Mouse (Mus musculus) embryo, embryonic 10.5 days (tissue): ENCODE measurements at regions not wholly inside any gene's neighbourhood (a gene's known extent, or its start where the extent isn't known, plus 50 kb on each side); places are given as distances from the start of the nearest gene placed in this dataset.

Experiments used
- DNase-seq: peaks from one replicate; pipeline ENCODE4 v3.0.0-alpha.2; 2015; ENCODE audit warnings: low spot score

DNA sequence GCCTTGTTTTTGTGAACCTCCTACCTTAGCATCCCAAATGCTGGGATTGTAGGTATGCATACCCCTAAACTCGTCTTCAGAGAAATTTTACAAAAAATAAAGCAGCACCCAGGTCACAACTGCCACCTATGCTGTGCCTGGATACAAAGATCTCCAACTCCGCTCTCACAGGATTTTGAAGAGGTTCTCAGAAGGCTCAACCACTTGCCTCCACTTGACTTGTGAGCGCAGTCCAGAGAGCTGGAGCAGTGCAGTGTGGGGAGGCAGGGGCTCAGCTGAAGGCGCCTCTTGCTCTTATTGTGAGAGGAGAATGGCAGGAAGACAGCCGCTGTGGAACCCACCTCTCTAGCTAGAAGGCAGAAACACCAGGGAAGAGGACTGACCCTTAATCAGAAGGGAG is 182.9 kb downstream of the Rap2a start:
- no peak for DNase-seq

DNA sequence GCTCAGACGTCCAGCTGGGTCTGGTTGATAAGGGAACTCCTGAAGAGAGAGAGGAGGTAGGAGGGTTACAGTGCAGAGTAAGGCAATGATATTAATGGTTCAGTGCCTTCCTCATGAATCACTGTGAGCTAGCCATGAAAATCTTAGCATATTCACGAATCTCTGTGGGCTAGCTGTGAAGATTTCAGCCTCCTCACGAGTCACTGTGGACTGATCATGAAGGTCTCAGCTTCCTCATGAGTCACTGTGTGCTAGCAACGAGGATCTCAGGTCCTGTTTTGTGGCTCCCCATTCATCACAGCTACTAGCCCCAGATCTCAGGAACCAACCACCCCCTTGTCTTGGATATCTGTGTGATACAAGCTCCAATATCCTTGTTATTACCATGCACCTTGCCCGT is 191.4 kb downstream of the Rap2a start:
- DNase-seq: no peak

DNA sequence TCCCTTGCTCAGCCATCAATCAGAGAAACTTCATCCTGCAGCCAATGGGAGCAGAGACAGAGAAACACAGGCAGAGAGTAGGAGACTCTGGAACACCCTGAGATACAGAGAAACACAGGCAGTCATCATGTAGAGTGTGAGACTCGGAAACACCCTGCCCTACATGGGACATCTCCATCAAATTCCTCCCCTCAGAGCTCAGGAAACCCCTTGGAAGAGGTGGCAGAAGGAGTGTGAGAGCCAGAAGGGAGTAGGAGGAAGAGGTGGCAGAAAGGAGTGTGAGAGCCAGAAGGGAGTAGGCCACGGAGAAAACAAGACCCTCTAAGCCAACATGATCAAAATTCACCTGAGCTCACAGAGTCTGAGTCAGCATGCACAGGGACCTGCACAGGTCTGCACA is 197.5 kb downstream of the Rap2a start:
- no peak for DNase-seq

DNA sequence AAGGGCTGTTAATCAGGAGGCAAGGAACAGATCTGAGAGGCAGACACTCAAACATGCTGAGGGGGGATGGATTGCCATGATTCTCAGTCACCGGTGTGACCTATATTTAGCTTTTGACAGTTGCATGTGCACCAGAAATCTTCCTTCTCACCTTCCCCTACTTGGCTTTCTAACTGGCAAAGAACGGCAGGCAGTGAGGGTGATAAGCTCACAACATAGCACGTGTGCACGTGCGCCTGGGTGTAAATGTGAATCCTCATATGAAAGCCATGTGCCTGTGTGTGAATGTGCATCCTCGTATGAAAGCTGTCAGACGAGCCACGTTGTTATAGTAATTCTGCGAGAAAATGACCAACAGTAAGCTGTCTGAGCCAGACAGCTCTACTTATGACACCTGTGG is 200.3 kb downstream of the Rap2a start:
- DNase-seq: no peak

DNA sequence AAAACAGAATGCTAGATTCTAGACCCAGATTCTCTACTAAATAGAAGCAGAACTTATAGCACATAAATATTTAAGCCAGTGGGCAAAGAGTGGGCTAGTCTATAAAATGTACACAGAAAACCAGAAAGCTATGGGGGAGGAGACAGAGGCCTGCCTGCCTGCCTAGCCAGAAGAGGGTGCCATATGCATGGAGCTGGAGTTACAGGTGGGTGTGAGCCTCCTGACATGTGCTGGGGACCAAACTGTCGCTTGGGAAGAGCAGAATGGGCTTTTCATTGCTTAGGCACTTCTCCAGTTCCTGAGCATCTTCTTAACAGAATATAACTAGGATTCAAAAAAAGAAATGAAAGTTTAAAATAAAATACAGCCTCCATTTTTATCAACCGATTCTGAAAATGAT is 200.8 kb downstream of the Rap2a start:
- DNase-seq: no peak

DNA sequence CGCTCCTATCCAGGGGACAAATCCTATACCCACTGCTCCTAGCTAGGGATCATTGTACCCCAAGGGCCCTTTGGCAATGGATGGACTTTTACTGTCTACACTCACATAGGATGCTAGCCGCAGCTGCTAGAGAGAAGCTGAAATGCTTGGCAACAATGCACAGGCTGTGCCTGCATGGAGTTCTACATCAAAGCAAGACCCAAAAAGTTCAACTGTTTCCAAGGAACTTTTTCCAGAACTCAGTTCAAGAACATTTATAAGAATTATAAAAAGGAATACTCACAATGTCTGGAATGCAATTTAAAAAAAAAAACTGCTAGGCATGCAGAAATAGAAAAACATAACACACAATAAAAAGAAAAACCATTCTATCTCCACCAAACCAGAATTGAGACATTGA is 202.0 kb downstream of the Rap2a start:
- DNase-seq: no peak

DNA sequence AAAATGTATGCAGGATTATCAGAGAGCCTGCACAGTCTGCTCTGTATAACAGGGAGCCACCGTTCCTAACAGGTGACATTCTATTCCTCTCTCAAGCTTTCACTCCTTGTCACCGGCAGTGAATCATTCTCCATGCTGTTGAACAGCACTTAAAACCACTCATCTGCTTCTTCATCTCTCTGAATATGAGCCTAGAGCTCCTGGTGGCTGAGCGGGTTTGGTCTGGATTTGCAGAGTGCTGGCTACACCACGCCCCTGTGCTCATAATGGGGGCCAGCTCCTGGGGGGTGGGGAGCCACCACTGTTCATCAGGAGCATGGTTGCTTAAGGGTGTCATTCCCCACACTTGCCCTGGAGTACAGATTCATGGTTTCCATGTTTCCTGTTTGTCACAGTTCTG is 207.0 kb downstream of the Rap2a start:
- DNase-seq: no peak

DNA sequence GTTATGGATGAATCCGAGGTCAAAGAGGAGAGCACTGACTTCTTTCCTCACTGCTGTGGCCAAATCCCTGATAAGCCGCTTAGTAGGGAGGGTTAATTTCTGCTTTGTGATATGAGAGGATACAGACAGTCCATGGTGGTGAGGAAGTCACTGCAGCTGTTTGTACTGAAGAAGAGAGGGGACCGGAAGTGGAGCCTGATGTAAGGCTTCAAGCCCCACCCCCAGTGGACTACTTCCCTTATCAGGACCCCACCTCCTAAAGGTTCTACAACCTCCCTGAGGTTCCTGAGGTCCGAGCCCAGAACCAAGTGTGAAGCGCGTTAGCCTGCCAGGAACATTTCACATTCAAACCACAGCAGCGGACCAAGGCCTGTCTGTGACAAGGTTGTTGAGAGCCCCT is 207.6 kb downstream of the Rap2a start:
- no peak for DNase-seq

DNA sequence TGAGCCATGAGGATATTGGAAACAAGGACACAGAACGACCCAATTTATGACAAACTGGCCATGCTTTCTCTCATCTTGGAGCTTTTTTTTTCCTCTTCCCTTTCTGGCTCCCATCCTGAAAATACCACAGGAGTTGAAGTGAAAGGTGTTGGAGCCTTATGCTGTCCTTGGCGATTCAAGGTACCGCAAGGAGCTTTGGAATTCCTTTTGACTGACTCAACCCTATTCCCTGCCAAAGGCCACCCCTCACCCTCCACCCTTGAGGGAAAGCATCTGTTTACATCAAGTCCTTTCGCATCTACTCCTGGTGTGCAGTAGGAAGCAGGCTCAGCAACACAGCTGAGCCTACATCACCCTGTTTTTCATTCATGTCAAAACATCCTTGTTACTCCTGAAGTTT is 208.5 kb downstream of the Rap2a start:
- no peak for DNase-seq

DNA sequence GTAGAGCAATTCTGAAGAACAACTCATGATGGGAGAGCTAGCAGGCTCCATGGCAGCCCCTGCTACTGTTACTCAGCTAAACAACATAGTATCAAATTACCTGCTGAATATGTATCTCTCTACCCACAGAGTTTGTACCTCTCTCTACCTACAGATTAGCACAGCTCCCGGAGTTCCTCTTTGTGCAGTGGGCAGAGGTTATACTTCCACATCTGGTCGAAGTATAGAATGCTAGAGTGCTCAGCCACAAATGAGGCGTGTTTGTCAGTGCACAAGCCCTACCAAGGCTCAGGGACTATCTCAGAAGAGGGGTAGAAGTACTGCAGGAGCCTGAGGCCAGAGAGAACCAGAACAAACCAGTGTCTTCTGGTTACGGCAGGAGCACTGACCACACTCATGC is 211.6 kb upstream of the Ipo5 start:
- no peak for DNase-seq

DNA sequence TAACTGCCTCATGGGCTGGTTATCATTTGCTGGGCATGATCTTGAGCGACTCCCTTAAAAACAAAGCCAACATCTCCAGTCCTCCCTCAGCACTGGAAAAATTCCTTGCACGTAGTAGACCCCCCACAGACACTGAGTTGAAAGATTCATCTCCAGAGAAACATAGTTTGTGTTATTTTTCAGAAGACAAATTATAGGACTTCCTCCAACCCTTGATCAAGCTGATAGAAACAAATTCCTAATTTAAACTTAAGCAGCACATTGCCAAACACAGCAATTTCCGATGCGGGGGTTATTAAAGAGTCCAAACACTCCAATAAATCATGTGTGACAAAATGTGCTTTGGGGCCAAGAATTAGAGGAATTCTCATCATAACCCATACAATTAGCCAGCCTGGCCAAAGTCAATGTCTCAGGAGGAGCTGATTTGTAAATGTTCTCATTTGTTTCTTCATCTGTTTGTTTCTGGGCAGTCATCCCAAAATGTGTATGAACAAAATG is 205.7 kb upstream of the Ipo5 start:
- DNase-seq: no peak

DNA sequence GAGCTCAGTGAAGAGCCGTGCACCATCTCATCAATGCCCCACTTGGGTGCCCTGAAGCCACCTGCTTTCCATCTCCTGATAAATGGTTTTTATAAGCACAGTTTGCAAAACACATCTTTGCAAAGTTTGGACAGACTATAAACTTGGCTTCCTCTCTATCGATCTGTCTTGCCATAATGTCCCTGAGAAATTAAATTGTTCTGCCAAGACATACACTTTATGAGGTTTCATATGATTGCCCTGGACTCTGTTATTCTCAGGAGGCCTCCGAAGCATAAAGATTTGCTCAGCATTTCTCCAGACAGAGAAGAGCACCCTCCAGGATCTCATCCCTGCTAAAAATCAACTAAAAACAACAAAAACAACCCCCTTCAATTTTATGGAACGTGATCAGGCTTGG is 200.2 kb upstream of the Ipo5 start:
- no peak for DNase-seq

DNA sequence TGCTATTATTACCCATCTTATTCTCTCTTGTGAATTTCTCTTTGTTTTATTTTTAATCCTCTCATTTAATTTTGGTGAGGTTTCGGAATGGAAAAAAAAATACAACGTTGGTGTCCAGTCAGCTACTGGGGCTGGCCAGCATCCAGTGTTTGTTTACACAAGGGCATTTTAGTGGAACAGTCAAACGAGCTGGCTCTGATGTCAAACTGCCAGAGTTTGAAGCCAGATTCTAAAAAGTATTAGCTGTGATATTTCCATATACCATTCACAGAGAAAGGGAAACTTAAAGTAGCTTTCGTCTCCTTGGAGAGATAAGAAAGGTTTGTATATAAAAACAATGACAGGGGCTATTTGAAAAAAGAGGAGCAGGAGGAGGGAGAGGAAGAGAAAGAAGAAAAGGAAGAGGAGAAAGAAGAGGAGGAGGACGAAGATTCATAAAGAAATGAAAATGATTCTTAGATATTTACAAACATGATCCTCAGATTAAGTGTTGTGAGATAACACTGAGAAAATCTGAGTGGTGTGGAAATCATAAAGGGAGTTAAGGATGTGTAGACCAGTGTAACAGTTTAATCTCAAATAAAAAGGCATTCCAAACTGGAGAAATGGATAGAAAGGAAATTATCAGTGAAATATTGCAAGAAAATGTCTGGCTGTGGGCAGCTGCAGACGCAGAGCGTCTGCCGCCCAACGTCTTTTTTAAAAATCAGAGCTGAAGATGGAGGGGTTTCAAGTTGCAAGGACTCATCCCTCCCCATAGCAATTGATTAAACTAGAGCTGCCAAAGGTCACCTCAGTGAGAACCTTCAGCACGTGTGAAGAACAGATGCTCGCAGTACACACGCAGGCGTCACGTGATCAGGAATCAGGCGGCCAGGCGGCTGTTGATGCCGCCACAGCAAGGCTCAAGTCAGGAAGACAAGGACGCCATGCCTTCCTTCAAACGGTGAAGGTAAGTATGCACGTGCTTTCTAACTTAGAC is 190.3 kb upstream of the Ipo5 start:
- DNase-seq: peak; percentile 44

DNA sequence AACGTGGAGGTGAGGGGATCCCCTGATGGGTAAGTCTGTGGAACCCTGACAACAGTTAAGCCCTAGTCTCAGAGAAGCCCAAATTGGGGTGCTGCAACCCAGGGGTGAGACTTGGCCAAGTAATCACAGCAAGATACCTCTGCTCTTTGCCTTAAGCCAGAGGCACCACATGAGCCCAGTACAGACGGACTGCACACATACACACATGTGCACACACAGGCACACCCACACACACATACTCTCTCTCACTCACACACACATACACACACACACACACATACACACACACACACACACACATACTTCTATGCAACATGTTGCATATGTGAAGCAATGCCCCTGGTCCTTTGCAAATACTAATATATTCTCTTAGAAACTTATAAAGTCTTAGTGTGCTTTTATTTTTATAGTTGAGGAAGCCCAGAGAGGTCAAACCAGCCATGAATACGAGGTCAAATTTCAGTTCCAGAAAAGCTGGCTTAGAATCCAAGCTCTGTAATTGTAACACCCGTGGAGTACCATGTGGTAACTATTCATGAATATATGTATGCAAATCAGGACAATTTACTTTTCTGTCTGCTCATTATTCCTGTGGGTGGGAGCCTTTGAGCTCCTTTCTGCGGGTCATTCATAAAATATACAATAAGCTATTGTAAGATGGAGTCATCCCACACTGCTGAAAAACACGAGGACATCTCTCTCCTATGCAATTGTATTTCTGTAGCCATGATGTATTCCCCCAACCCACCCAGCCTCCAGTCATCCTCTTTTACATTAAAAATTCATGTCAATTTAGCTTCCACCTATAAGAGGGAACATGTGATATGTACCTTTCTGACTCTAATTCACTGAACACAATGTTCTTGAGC is 189.2 kb upstream of the Ipo5 start:
- no peak for DNase-seq

DNA sequence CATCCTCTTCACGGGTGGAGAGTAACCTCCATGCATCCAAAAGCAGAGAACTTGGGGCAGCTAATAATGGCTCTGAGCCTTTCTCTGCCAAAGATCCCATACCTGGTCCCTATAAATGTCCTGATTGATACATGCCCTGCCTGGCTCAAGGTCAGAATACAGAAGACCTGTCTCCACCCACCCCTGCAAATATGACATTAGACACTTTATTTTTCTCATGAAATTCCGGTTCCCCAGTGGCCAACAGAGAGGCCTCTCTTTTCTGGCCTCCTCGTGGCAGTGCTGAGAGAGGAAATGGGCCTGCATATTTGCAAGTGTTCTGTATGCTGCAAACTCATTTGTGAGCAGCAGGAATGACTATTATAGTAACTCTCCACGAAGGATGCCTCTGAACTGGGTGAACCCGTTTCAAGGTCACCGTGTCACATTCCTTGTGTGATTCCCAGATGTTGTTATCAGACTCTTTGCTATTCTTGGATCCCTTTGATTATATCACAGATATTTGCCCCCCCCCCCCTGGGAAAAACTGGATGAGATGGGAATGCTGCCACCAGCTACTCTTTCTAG is 188.4 kb upstream of the Ipo5 start:
- DNase-seq: no peak

DNA sequence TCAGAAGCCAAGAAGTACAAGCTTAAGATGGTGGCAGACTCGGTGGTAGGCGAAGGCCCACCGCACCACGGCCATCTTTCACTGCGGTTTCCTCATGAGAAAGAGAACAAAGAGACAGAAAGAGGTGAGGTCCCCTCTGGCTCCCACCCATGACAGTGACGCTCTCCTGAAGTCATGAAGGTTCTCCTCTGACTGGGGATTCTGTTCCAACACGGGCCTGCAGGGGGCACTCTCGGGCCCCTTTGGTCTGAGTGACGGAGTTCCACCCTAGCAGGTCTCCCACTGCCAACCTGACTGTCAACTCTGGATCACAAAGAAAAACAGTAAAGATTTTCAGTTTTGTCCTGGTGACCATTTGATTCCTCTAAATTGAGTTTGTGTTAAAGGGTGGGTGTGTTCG is 182.9 kb upstream of the Ipo5 start:
- DNase-seq: no peak

DNA sequence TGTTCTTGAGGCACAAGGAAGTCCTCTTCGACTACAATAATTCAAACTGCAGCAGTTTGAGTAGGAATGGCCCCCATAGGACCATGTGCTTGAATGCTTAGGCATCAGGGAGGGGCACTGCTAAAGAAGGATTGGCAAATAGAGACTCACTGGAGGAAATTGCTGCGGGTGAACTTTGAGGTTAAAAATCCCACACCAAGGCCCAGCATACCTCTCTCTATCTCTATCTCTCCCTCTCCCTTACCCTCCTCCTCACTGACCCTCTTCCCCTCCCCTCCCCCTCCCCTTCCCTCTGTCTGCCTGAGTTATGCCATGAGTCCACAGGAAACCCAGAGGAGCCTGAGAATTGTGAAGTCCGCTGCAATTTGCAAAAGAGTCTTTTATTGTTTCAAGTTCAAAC is 180.8 kb upstream of the Ipo5 start:
- DNase-seq: peak; percentile 28

DNA sequence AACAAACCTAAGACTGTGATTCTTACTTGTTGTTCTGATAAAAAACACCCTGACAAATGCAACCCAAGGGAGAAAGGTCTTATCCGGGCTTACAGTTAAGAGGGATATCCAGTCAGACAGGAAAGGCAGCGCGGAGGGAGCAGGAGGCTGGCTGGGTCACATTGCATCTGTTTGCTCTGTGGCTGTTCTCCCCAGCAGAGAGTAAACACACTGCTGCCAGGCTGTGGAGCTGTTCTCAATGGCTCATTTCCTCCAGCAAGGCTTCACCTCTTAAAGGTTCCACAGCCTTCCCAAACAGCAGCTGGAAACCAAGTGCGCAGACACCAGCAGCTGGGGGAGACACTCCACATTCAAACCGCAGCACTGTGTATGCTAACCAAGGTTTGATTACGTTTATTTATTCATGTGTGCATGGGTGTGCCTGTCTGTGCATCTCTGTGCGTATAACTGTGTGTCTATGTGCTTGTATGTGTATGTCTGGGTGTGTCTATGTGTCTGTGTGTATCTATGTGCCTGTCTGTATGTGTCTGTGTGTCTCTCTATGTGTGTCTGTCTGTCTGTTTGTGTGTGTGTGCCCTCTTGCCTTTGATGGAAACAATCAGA is 179.2 kb upstream of the Ipo5 start:
- DNase-seq: no peak

DNA sequence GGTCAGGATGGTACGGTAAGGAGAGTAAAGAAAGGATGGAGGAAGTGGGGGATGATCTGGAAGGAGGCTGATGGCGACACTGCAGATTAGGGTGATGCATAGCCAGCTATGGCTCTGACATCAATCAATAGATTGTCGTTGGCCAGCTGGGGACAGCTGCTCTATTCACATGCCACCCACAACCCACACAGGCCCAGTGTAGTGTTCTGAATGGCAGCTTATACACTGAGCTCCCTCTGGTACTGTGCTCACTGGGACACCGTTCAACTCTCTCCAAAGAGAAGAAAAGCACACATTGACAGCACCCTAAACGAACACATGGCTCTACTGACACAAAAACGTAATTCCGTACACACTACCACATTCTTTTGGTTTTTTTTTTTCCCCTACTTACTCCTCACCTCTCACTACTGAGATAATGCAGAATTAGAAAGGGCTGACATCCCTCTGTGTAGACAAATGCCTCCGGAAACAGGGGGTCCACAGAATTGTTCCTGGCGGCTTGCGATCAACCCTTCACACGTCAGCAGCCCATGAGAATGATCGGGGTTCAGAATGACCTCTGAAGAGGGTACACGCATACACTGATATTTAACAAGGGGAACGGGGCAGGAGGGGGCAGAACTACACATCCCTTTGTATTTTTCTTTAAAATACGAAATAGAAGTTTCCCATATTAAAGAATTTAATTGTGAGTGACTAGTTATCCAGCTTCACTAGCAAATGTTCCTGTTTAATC is 178.5 kb upstream of the Ipo5 start:
- DNase-seq: no peak

DNA sequence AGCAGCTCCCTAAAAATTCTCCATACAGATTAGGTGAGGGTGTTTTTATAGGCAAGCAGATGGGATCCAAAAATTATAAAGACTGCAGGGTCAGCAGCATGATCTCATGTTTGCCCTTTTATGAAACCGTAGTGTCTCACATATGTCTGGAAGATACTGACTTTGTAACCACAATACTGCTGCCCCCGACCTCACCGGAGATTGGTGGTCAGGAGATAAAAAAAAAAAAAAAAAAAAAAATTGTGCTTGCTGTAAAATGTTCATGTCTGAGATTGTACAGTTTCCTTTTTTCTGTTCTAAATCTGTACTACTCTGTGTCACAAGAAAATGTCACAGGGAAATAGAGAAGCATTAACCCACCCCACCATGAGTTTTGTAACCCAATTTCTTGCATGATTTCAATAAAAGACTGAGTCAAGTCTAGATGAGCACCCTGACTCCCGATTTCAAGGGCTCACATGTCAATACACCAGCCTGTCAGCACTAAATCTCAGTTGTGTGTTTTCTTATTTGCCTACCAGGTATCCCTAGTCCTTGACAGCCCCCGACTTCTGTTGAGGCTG is 169.5 kb upstream of the Ipo5 start:
- no peak for DNase-seq

DNA sequence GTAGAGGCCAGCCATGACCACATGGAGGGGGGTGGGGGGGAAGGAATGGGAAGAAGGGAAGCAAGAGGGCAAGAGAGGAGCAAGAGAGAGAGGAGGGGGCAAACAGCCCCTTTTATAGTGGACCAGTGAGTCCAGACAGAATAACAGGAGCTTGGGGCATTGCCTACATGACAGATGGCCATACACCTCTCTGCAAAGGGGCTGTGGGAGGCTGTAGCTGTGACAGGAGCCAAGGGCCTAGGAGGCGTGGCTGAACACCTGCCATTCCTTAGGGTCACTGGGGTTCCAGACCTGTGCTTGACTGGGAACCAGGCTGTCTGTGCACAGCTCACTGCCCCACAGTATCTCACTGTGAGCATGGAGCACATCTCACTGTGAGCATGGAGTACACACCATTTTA is 157.0 kb upstream of the Ipo5 start:
- DNase-seq: no peak
